Mouse (Mus musculus) adrenal gland, postnatal 14 days (tissue): ENCODE measurements around the gene B3galt5. TPM values are rescaled to one million over a fixed set of nuclear protein-coding genes. Genes with fewer than 3 reads are reported as not detected.

Source experiments
- DNase-seq: peaks from one replicate; pipeline ENCODE4 v3.0.0; 2021; ENCODE audit warnings: mixed read lengths
- long read RNA-seq, 2 experiments: library from polyadenylated mRNA; stranded (forward); transcript quantifications; one replicate each; pipeline ENCODE4 v2.0.0; 2021
- total RNA-seq: library from RNA; stranded (reverse); gene quantifications from 2 replicates; pipeline ENCODE4 v1.2.3, GENCODE M21; 2021

Gene B3galt5
- total RNA-seq: 0.30 TPM in 1 of 2 replicates, not detected in the other
- long read RNA-seq, experiment 1: 0 reads
- long read RNA-seq, experiment 2: 0 reads

GRCm38 (mm10) chr16:96235366-96235970 lies at the start of gene B3galt5:
TSS of gene B3galt5 (plus strand) at chr16:96235801.
- no peak for DNase-seq

- DNase-seq: no peak
Observed at GRCm38 (mm10) chr16:96187619-96188018, 48.0 kb upstream of the B3galt5 start.

GRCm38 (mm10) chr16:96191531-96192506 lies 43.8 kb upstream of the B3galt5 start, which contains the start of gene Lca5l:
TSS of gene Lca5l (minus strand) at chr16:96192271.
- peak; percentile 100 for DNase-seq

- DNase-seq: peak; percentile 85
Observed at GRCm38 (mm10) chr16:96199913-96200701, 35.5 kb upstream of the B3galt5 start, which contains the start of gene Sh3bgr. TSS of gene Sh3bgr (plus strand) at chr16:96200450.

GRCm38 (mm10) chr16:96200702-96201028 lies 34.9 kb upstream of the B3galt5 start:
- no peak for DNase-seq

GRCm38 (mm10) chr16:96201485-96202232 lies 33.9 kb upstream of the B3galt5 start:
- no peak for DNase-seq

GRCm38 (mm10) chr16:96209789-96210188 lies 25.8 kb upstream of the B3galt5 start:
- DNase-seq: no peak

GRCm38 (mm10) chr16:96210856-96211255 lies 24.7 kb upstream of the B3galt5 start:
- no peak for DNase-seq

- DNase-seq: no peak
Observed at GRCm38 (mm10) chr16:96213027-96213426, 22.6 kb upstream of the B3galt5 start.

- DNase-seq: no peak
Observed at GRCm38 (mm10) chr16:96221491-96221890, 14.1 kb upstream of the B3galt5 start.

GRCm38 (mm10) chr16:96221959-96222358 lies 13.6 kb upstream of the B3galt5 start:
- DNase-seq: no peak

GRCm38 (mm10) chr16:96222452-96222851 lies 13.1 kb upstream of the B3galt5 start:
- DNase-seq: no peak

- DNase-seq: no peak
Observed at GRCm38 (mm10) chr16:96228438-96228837, 7.2 kb upstream of the B3galt5 start.

- no peak for DNase-seq
Observed at GRCm38 (mm10) chr16:96229044-96229555, 6.5 kb upstream of the B3galt5 start.

GRCm38 (mm10) chr16:96230411-96230810 lies 5.2 kb upstream of the B3galt5 start:
- peak; percentile 88 for DNase-seq

GRCm38 (mm10) chr16:96231251-96231650 lies 4.3 kb upstream of the B3galt5 start:
- DNase-seq: no peak

GRCm38 (mm10) chr16:96231974-96232373 lies 3.6 kb upstream of the B3galt5 start:
- no peak for DNase-seq

GRCm38 (mm10) chr16:96233996-96234395 lies 1.6 kb upstream of the B3galt5 start:
- no peak for DNase-seq

GRCm38 (mm10) chr16:96244496-96244895 lies 8.9 kb downstream of the B3galt5 start:
- no peak for DNase-seq

- DNase-seq: no peak
Observed at GRCm38 (mm10) chr16:96249635-96250034, 14.0 kb downstream of the B3galt5 start.

GRCm38 (mm10) chr16:96252146-96252545 lies 16.5 kb downstream of the B3galt5 start:
- no peak for DNase-seq
